Mouse (Mus musculus) ES-CJ7 (cell line): ENCODE data around the gene Lrrc41.

ENCODE experiments used
- DNase-seq: peaks from one replicate; pipeline ENCODE4 v3.0.0; 2011; ENCODE audit warnings: low read depth, low spot score

Lrrc41 gene

DNA sequence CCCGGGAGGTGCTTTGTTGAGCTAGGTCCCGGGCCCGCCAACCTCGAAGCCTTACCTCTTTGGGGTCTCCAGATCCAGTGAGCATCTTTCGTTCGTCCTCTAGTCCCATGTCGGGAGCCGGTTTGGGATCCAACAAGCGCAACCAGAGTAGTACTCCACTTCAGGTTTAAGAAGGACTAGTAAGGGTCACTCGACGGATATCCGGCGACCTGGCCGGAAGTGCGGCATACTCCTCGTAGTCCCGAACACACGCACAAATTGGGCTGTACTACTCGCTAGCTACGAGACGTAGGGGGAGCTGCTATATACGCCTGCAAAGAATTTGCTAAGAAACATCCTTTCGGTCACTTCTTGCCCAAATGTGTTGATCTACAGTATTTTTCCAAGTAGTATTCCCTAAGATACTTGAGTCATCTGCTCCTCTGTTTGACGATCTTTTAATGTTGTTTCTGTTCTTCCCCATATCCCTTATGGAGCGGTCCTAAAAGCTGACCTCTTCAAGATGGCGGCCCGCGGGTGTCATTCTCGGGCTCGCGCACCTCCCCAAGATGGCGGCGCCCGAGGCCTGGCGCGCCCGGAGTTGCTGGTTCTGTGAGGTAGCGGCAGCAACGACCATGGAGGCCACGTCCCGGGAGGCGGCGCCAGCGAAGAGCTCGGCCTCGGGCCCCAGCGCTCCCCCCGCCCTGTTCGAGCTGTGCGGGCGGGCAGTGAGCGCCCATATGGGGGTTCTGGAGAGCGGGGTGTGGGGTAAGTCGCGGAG is at the start of gene Lrrc41, which contains the start of gene Uqcrh:
Gene Lrrc41 (plus strand): TSS at position 409 of the 760 bp plus-strand sequence.
Gene Uqcrh (minus strand): TSS at position 211 of the 760 bp plus-strand sequence.
- peak; percentile 97 for DNase-seq

DNA sequence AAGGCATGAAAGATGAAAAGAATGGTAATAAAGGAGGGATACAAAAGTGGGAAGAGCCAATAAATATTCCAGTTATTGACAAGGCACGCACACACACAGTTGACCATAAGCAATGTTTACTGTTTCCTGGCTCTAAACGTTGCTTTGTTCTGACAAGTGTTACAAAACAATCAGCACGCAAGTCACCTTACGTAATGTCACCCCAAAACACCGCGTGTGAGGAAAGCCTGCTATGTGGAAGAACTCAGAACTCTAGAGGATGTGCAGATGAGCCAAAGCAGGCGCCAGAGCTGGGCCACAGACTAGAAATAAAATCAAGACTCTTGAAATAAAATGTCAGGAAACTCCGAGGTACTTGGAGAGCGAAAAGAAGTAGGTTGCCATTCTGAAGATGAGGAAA is 42.2 kb upstream of the Lrrc41 start:
- no peak for DNase-seq

DNA sequence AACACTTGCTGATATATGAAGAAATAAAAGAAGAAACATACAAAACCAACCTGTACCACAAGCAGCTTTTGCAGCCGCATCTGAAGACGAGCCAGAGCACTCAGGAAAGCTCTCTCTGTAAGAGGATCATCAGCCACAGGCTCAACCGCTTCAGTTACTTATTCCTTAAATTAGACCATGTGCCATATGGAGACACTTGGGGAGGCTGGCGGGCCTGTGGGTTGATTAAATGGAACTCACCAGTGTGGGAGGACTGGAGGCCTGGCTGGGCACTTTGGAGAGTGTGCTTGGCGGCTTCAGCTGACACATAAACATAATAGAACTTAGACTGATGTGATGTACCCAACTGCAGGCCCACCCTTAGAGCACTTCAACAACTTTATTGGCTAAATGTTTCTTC is 41.7 kb upstream of the Lrrc41 start:
- no peak for DNase-seq

DNA sequence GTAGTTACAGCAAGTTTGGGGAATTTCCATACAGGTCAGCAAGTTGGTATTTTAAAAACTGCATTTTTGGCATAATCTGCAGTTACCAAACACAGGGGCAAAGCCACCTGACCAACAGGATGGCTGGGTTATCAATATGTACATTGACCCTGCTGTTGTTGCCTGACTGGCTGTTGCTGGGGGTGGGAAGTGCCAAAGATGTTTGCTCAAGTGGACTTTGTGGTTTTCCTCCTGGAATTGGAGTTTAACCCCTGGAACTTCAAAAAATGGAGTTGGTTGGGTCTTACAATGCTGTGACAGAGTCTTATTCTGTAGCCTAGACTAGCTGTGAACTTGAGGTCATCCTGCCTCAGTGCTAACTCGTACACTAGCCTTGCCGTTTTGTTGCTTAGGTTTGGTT is 34.6 kb upstream of the Lrrc41 start:
- DNase-seq: no peak

DNA sequence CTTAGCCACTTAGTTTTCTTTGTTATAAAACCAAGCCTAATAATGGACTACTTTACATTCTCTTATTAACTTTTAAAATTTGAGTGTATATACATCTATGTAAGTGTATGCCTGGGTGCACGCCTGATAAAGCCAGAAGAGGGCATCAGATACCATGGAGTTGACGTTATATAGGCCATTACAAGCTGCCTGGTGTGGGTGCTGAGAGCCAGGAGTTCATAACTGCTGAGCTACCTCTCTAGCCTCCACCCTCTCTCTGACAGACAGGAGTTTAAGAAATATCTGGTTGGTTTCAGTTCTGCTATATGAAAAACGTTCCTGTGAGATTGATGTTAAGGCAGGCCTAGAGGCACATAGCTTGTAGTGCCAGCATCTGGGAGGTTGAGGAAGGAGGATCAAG is 32.9 kb upstream of the Lrrc41 start:
- no peak for DNase-seq

DNA sequence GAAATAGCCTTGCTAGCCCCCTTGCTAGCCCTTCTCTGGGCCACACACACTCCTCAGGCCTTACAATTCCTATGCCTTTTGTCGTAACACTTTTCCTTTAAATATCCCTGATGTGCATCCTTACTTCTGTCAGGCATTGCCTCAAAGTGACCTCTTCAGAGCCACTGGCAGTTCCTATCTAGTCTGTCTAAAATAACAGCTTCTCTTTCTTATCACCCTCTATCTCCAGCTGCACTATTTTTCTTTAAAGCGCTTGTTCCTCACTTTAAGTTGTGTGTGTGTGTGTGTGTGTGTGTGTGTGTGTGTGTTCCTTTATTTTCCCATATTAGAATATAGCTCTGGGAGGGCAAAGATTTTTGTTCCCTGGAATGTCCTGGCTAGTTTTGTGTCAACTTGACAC is 28.5 kb upstream of the Lrrc41 start:
- DNase-seq: no peak

DNA sequence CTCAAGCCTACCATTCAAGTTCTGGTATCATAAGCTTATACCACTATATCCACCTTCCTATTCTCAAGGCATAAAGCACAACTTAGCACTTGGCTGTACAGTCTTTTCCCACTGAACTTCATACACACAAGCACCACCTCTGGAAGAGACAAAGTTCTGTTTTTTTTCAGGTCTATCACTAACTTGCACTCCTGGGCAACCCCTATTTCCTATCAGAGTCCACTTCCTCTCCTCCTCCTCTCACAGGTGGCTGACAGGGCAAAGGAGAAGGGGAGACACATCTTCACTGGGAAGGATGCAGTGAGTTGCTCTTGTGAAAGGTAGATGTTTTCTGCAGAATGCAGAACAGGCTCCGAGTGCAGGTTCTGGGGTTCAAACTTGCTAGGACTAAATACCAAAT is 27.4 kb upstream of the Lrrc41 start:
- DNase-seq: no peak

DNA sequence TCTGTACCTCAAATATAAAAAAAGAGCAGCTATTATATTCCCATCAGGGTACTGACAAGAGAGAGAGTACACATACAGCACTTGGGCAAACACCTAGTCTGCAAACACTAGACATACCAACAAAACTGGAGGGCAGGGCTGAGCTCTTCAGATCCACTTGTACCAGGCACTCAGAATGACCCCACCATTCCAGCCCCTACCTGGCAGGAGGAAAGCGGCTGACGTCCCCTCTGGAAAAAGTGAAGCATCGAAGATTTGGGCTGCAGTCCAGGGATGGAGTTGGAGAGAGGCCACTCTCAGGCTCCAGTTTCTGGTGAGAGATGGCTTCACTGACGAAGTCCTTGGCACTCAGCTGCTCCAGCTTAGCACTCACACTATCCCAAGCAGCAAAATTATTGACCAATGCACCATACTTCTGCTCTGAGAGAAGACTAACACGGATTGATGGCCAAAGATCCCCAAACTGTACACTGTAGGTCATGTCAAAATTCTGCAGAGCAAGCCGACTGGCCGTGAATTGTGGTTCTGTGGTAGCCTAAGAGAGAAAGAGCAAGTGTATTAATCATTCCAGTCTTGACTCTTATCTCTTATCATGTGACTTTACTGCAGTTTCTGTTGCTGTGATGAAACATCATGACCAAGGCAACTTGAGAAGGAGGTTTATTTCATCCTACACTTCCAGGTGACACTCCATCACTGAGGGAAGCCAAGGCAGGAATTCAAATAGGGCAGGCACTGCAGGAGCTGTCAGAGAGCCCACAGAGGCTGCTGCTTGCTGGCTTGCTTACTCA is 26.7 kb upstream of the Lrrc41 start:
- DNase-seq: no peak

DNA sequence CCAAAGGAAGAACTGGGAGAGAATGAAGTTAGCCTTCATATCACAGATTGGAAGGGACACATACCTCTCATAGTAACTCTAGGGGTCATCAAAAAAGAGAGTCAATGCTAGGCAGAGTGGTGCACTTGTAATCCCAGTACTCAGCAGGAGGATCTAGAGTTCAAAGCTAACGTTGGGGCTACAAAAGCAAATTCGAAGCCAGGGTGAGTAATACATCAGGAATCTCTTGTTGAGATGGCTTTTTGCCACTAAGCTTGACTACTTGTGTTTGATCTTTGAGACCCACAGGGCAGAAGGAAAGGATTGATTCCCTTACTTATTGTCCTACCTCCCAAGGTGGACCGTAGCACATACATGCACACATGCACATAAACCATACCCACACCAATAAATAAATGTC is 25.9 kb upstream of the Lrrc41 start:
- no peak for DNase-seq

DNA sequence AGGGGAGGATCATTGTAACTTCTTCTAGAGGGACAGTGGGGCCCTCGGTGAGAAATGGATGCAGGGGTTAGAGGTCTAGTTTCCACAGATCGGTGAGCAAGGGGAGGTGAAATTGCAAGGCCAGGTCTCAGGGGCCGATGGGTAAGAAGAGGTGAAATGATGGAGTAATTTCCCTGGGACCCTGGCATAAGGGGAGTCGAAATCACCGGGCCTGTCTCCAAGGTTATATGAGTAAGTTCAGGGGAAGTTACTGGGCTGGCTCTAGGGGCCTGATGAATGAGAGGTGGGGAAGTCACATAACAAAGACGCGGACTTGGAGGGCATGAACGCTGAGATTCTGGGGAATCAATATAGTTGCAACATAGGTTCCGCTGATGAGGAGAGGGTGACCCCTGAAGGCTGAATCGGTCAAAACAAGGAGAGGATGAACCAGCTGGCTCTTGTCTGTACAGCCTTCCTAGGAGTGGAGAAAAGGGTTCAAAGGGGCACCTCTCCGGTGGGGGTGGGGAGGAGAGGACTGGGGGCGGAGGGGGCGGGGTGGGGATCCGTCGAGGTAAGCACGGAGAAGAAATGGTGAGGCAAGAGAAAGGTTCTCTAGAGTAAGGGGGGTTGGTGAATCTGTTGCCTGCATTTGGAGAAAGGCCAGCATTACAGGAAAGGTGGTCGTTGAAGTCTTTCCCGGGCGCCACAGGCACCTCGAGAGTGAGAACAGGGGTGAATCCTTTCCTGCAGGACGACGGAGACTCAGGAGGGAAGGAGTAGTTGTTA is 22.4 kb upstream of the Lrrc41 start:
- peak; percentile 73 for DNase-seq

DNA sequence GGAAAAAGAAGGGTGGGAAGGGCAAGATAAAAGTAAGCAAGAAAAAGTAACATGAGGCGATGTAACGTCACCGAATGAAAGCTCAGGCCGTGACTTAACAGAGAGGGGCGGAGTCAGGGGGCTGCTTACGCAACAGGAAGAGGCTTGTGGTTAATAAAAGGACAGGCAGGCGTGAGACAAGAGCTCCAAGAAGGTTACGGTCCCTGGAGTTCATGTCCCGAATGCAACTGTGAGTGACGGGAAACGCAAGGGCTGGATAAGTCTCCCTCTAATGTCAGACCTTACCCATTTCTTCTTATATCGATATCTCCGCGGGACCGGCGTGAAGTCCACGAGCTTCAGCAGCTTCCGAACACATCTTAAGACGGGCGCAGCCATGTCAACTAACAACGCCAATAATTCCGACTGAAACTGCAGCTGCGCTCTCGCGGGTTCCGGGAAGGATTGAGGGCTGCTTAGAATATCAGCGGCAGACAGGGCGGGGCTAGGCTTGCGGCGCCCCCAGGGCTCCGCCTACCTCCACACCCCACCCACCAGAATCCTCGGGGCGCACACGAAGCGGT is 21.6 kb upstream of the Lrrc41 start, which contains the start of gene Nsun4:
Gene Nsun4 (minus strand): TSS at position 478 of the 563 bp plus-strand sequence.
- DNase-seq: peak; percentile 96

DNA sequence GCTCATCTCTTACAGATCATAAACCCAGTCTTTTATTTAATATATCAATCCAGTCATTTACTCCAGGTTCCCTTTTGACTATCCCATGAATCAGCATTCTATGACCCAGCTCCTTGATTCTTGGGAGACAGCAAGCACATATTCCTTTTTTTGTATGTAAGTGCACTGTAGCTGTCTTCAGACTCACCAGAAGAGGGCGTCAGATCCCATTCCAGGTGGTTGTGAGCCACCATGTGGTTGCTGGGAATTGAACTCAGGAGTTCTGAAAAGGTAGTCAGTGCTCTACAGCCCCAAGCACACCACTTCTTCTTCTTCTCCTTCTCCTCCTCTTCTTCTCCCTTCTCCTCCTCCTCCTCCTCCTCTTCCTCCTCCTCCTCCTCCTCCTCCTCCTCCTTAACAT is 17.5 kb upstream of the Lrrc41 start:
- DNase-seq: peak; percentile 62

DNA sequence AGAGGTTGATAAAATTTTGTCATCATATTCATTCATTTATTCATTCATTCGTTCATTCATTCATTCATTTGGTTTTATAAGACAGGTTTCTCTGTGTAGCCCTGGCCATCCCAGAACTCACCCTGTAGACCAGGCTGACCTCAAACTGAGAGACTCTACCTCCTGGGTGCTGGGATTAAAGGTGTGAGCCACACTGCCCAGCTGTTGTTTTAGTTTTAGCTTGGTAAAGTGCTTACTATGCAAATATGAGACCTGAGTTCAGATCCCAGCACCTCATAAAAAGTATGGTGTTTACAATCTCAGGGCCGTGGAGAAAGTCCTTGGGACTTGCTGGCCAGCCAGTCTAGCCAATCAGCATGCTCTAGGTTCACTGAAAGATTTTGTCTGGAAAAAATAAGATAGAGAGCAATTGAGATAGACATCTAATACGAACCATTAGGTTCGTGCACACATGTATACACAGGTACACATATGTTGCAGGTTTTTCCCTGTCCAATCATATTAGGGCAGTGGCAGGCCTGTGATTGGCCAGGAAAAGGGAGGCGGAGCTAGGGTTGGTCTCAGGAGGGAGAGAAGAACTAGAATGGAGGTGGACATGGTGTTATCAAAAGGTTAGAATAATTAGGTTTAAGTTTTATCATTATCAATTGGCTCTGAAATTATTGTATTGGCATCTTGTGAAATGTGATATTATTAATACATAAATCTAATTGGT is 15.9 kb upstream of the Lrrc41 start:
- peak; percentile 32 for DNase-seq

DNA sequence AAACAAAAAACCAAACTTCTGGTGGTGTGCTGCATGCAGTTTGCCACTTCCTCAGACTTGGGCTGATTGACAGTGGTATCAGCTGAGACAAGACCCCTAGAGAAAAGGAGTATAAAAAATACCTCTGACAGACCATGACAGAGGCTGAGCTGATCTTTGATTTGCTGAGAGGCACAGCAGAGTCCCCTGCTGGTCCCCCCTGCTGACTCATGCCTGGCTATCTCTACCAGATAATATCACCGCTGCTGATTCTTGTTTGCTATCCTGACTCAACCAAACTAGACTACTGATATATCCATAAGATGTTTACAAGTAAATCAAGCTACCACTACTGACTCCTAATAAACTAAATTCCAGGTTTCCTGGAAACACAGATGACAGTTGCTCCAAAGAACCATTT is 11.2 kb upstream of the Lrrc41 start:
- DNase-seq: no peak

DNA sequence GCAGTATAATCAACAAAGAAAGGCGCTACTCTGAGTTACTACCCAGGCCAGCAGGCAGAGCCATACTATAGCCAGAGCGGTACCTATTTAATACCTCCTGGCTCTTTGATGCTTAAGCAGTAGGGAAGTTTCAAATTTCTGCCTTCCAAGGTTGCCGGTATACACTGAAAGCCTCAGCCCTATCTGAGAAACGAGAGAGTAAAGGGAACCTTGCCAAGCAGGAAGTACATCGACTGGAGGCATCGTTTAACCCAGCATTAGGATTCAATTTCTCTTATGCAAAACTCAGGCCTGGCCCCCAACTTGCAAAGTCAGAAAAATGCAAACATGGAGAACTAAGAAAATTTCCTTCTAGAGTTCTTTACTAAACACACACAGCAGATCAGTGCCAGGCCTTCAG is 5.0 kb upstream of the Lrrc41 start:
- DNase-seq: no peak

DNA sequence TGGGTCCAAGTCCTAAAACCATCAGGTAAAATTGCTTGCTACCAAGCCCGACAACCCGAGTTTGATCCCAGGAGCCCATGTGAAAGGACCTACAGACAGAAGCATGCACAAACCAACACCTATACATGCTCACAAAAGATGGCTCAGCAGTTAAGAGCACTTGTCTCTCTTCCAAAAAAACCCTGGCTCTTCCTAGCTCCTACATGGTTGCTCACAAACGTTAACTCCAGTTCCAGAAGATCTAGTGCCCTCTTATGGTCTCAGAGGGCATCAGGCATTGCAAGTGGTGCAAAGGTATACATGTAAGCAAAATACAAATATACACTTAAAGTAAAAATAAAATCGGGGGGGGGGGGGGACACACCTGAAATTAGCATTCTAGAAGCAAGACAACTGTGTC is 1.9 kb upstream of the Lrrc41 start:
- peak; percentile 52 for DNase-seq

DNA sequence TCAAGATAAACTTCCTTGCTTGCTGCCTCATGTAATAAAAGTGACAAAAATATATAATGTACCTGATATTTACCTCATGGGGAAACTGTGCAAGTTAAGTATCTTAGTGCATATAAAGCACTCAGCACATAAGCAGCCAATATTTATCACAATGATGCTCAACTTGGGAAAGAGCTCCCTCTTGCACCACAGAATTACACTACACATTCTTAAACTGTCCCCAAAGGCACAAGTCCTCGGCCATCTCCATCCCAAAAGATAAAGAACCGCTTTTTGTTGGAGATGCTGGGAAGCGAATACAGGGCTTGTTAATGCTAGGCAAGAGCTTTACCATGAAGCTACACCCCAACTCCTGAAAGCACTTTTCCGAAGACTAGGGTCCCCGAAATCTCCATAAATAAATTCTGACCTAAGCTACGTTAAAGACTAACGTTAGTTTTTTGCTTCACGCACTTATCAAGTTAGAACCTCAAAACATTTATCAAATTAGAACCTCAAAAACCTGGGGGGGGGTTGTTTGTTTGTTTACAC is 859 bp upstream of the Lrrc41 start:
- DNase-seq: peak; percentile 42

DNA sequence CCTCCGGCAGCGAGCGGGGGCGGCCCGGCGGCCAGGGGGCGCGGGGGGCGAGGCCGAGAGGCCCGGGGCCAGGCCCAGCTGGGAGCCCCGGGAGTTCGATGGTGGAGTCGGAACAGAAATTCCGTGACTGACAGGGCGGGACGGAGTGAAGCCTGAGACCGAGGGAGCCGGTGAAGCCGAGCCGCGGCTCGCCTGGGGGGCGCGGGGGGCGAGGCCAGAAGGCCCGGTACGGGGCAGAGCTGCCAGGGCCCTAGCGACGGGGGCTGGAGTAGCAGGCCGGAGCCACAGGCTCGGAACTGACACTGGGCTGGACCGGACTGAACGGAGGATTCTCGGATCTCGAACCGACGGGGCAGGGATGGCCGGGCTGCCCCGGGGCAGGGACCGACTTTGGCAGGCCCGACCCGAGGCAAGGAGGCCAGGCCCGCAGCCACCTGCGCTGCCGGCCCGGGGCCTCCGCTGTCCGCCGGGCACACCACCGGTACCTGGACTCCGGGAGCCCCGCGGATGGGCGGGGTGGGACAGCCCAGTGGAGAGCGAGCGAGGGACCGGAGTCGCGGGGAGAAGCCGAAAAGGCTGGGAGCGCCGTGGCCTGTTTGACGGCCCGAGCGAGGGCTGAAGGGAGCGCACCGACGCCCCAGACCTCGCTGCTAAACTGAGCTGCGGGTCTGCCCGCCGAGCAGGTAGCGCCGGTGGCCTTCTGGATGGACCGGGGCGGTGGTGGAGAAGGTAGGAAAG is 731 bp downstream of the Lrrc41 start:
- DNase-seq: peak; percentile 57

DNA sequence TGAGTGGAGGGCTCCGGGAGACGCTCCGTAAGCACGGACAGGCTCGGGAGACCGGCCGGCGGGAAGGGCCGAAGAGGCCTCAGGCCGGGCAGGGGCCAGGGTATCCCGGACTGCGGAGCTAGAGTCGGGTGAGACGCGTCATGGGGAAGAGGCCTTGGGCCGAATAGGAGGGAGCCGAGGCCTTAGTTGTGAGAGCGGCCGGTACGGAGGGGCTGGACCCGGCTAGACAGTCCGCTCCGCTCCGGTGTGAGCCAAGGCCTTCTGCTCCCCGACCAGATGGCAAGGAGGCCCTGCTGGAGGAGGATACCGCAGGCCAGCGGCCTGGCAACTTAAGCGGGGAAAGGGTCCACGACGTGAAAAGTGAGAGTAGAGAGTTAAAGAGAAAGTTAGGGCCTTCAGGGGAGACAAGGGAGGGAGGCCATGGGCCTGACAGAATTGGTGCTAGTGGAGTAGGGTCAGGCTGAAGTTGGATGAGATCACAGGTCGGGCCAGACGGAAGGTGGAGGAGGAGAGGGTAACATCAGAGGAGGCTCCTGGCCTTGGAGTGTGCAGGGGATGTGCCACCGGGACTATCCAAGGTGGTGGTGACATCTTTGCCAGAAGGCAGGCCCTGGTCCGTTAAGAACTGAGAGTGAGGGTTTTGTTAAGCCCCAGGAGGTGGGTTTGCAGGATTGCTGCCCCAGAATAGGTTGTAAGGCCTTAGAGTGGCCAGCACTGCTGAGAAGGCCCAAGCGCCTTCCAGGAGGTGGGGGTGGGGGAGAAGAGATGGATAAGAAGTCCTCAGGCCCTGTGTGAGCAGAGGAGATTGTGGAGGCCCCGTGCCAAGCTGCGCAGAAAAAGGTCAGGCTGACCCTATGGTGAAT is 1.5 kb downstream of the Lrrc41 start:
- no peak for DNase-seq
